ENCODE assay signal across 16 mouse cellular contexts in genomic region chr5:30850556-30850925, GRCm38 (mm10). TPM values are rescaled to one million over a fixed set of nuclear protein-coding genes. Genes with fewer than 3 reads are reported as not detected.
DNase-seq lines count a peak whose midpoint lies in the region; ATAC-seq and TF ChIP-seq lines count a peak whose summit lies in the region.
"Had no signal": no experiment of that assay in that cellular context is flagged by ENCODE, and none has a peak within 500 bp of the region (broad histone marks: within the 10 kb centered on the region; RNA-seq: fewer than 3 reads in every experiment).

No protein-coding gene starts in this region.

- H3K4me1 ChIP-seq in kidney, embryonic 14.5 days (ENCODE audit: control insufficient read depth, insufficient read depth, low read length) = peaks cover 14% of the 10 kb centered on the region; the same call in 1 of the 2 replicates
- H3K4me1 ChIP-seq: midbrain, embryonic 13.5 days had no signal

- TF ChIP-seq CTCF in Patski (IDR thresholded peaks at IDR 0.05) = no peak
- TF ChIP-seq CTCF in left cerebral cortex, adult 2 months (IDR thresholded peaks at IDR 0.05) = no peak

- intact Hi-C loops in left cerebral cortex, adult 2 months (cut with DNase I) = no loop called here

- CTCF ChIA-PET in Patski (lab: Charles Lee) = no interaction called here

- in situ Hi-C loops in Patski (cut with MboI; ENCODE audit: low pct_unique_long_range_greater_than_20kb) = no loop called here

- H3K4me3 ChIP-seq in kidney, embryonic 14.5 days (ENCODE audit: low read length) = no peak overlapping the region
- H3K4me3 ChIP-seq in macrophage (ENCODE audit: inconsistent target) = no peak overlapping the region
- H3K4me3 ChIP-seq in left cerebral cortex, adult 2 months = no peak overlapping the region
- H3K4me3 ChIP-seq: midbrain, embryonic 13.5 days had no signal

- peak overlapping the region; percentile 20; the same call in 1 of the 2 replicates for H3K27ac ChIP-seq in kidney, embryonic 14.5 days (ENCODE audit: low read depth, low read length)
- H3K27ac ChIP-seq in macrophage = peak overlapping the region; percentile 32
- H3K27ac ChIP-seq in left cerebral cortex, adult 2 months = no peak overlapping the region
- H3K27ac ChIP-seq: midbrain, embryonic 13.5 days had no signal

- no peak overlapping the region for H3K4me2 ChIP-seq in kidney, embryonic 14.5 days (replicated peaks; ENCODE audit: low read depth, low read length)
- H3K4me2 ChIP-seq: heart, embryonic 11.5 days; liver, embryonic 11.5 days; midbrain, embryonic 13.5 days had no signal

- WGBS in kidney, embryonic 14.5 days = 64% methylated on average over 2 of the region's 2 CpGs
- WGBS in macrophage (ENCODE audit: missing documents) = 100% methylated on average over 2 of the region's 2 CpGs

- no peak for DNase-seq in kidney, postnatal 36 days
- peak; percentile 72 for DNase-seq in 3T3-L1 (ENCODE audit: low read depth, low spot score)
- DNase-seq in Patski (ENCODE audit: low read depth, low spot score) = no peak
- DNase-seq in adrenal gland, adult 8-10 months = no peak
- DNase-seq in left cerebral cortex, adult 2 months (ENCODE audit: extremely low spot score in 1 of 2, low spot score in 2 of 2) = no peak
- DNase-seq: adrenal gland, postnatal 25 days; cerebellum, adult 9-11 months; gastrocnemius, postnatal 25 days; layer of hippocampus, adult 9-11 months; thymus, adult 2 months had no signal

- H3K36me3 ChIP-seq in kidney, embryonic 14.5 days (ENCODE audit: control insufficient read depth, insufficient read depth, low read length) = no peaks in the 10 kb centered on the region
- H3K36me3 ChIP-seq in macrophage (ENCODE audit: inconsistent target) = no peaks in the 10 kb centered on the region
- H3K36me3 ChIP-seq: midbrain, embryonic 13.5 days had no signal

- ATAC-seq in kidney, embryonic 14.5 days (ENCODE audit: low FRiP score, low TSS enrichment) = peak; percentile 49; the same call in 1 of the 2 replicates
- peak; percentile 1 for ATAC-seq in Patski
- ATAC-seq: CD4-positive, CD25-positive, alpha-beta regulatory T cell, adult 4 months; midbrain, embryonic 13.5 days had no signal

- H3K79me2 ChIP-seq in macrophage (ENCODE audit: inconsistent target) = no peaks in the 10 kb centered on the region

- no peak overlapping the region for H3K9ac ChIP-seq in kidney, embryonic 14.5 days (ENCODE audit: low read depth, low read length)
- H3K9ac ChIP-seq: midbrain, embryonic 13.5 days had no signal

- no peaks in the 10 kb centered on the region for H3K27me3 ChIP-seq in kidney, embryonic 14.5 days (ENCODE audit: control insufficient read depth, insufficient read depth, low read length)
- no peaks in the 10 kb centered on the region for H3K27me3 ChIP-seq in Patski
- H3K27me3 ChIP-seq: midbrain, embryonic 13.5 days had no signal

- no peaks in the 10 kb centered on the region for H3K9me3 ChIP-seq in kidney, embryonic 14.5 days (ENCODE audit: control insufficient read depth, low read length)
- H3K9me3 ChIP-seq: midbrain, embryonic 13.5 days had no signal

- POLR2A ChIA-PET in Patski (lab: Charles Lee) = no interaction called here

RNA-seq across cellular contexts. Expression of gene Tmem214, which starts 17.3 kb away (rescaled TPM):
- 53.1 and 65.1 TPM in 2 replicates for polyA plus RNA-seq in kidney, embryonic 14.5 days (2014; fragmentation: Nextera tagmentation; extraction: Ambion mirVana)
- polyA plus RNA-seq in Patski (2021) (82.6 TPM), macrophage (2018) (39.8 to 53.8 TPM (median 45.4 TPM) in 3 replicates)
- 10 to 100 TPM; 15.4 to 72.1 (median 36.5) TPM for total RNA-seq in macrophage (2018; cell fraction: chromatin; rRNA removed)
- 10 to 100 TPM; 29.1 to 52.4 (median 41.2) TPM for total RNA-seq in macrophage (2018; cell fraction: cytosol; rRNA removed)
- total RNA-seq in macrophage (2018; cell fraction: nucleus; rRNA removed) = 10 to 100 TPM; 20.4 to 61.0 (median 29.8) TPM
- total RNA-seq in adrenal gland, adult 8-10 months (2022) = 10 to 100 TPM; 55.5 to 66.8 (median 59.6) TPM
- 10 to 100 TPM; 64.2 to 71.0 TPM for total RNA-seq in left cerebral cortex, adult 2 months (2021)

RNA-seq across cellular contexts. Expression of gene Mapre3, which starts 36.1 kb away (rescaled TPM):
- 13.6 and 19.3 TPM in 2 replicates for polyA plus RNA-seq in kidney, embryonic 14.5 days (2014; fragmentation: Nextera tagmentation; extraction: Ambion mirVana)
- polyA plus RNA-seq in Patski (2021) (83.2 TPM), macrophage (2018) (5.1 to 9.3 TPM (median 8.4 TPM) in 3 replicates)
- total RNA-seq in macrophage (2018; cell fraction: chromatin; rRNA removed) = 10 to 100 TPM in 23 of 26 experiments, 1 to 10 TPM in 3; 2.8 to 40.7 (median 27.0) TPM
- total RNA-seq in macrophage (2018; cell fraction: cytosol; rRNA removed) = 10 to 100 TPM in 2 of 26 experiments, 1 to 10 TPM in 24; 5.1 to 11.5 (median 7.4) TPM
- 10 to 100 TPM in 19 of 26 experiments, 1 to 10 TPM in 7; 3.8 to 29.6 (median 14.1) TPM for total RNA-seq in macrophage (2018; cell fraction: nucleus; rRNA removed)
- total RNA-seq in adrenal gland, adult 8-10 months (2022) = 10 to 100 TPM; 75.9 to 93.2 (median 85.2) TPM
- 100 to 1,000 TPM; 219 to 236 TPM for total RNA-seq in left cerebral cortex, adult 2 months (2021)

RNA-seq across cellular contexts. Expression of gene Agbl5, which starts 38.0 kb away (rescaled TPM):
- polyA plus RNA-seq in kidney, embryonic 14.5 days (2014; fragmentation: Nextera tagmentation; extraction: Ambion mirVana) = 19.5 and 27.1 TPM in 2 replicates
- polyA plus RNA-seq in Patski (2021) (34.9 TPM), macrophage (2018) (2.1 to 3.5 TPM (median 2.3 TPM) in 3 replicates)
- 10 to 100 TPM in 7 of 26 experiments, 1 to 10 TPM in 19; 1.2 to 15.8 (median 7.4) TPM for total RNA-seq in macrophage (2018; cell fraction: chromatin; rRNA removed)
- total RNA-seq in macrophage (2018; cell fraction: cytosol; rRNA removed) = 1 to 10 TPM; 1.4 to 4.4 (median 2.7) TPM
- total RNA-seq in macrophage (2018; cell fraction: nucleus; rRNA removed) = 10 to 100 TPM in 4 of 26 experiments, 1 to 10 TPM in 22; 1.4 to 17.3 (median 5.3) TPM
- total RNA-seq in adrenal gland, adult 8-10 months (2022) = 10 to 100 TPM in 3 of 4 experiments, 1 to 10 TPM in 1; 9.9 to 22.6 (median 17.7) TPM
- 10 to 100 TPM; 17.2 to 17.8 TPM for total RNA-seq in left cerebral cortex, adult 2 months (2021)

RNA-seq across cellular contexts. Expression of gene Ost4, which starts 57.0 kb away (rescaled TPM):
- 500 and 653 TPM in 2 replicates for polyA plus RNA-seq in kidney, embryonic 14.5 days (2014; fragmentation: Nextera tagmentation; extraction: Ambion mirVana)
- polyA plus RNA-seq in Patski (2021) (262 TPM), macrophage (2018) (186 to 192 TPM (median 190 TPM) in 3 replicates)
- 10 to 100 TPM; 10.8 to 69.3 (median 29.8) TPM for total RNA-seq in macrophage (2018; cell fraction: chromatin; rRNA removed)
- total RNA-seq in macrophage (2018; cell fraction: cytosol; rRNA removed) = 100 to 1,000 TPM; 102 to 241 (median 145) TPM
- total RNA-seq in macrophage (2018; cell fraction: nucleus; rRNA removed) = 10 to 100 TPM; 16.1 to 73.4 (median 43.0) TPM
- 100 to 1,000 TPM; 210 to 235 (median 214) TPM for total RNA-seq in adrenal gland, adult 8-10 months (2022)
- 100 to 1,000 TPM in 1 of 2 experiments, 10 to 100 TPM in 1; 91.9 to 106 TPM for total RNA-seq in left cerebral cortex, adult 2 months (2021)
